Mouse (Mus musculus): ENCODE results near the gene Olfm3. TPM values are rescaled to one million over a fixed set of nuclear protein-coding genes. Genes with fewer than 3 reads are reported as not detected.

Olfm3 gene
- polyA plus RNA-seq (2016; fragmentation: Nextera tagmentation; extraction: Ambion mirVana) = not detected in 2 replicates

GRCm38 (mm10) chr3:114903924-114904438 is at the start of gene Olfm3:
Gene Olfm3, plus strand, starts transcription at chr3:114904078.
- Histone ChIP-seq H3K27ac (no peak within 1 kb of the TSS), H3K9me3 (replicated peaks) (no peaks in the 10 kb centered on the region), H3K9ac (no peak within 1 kb of the TSS), H3K36me3 (no peaks in the 10 kb centered on the region), H3K27me3 (replicated peaks) (no peaks in the 10 kb centered on the region), H3K4me1 (no peaks in the 10 kb centered on the region), H3K4me3 (no peak within 1 kb of the TSS), H3K4me2 (no peak within 1 kb of the TSS)
- 6% methylated on average over 21 of the region's 21 CpGs for WGBS (ENCODE audit: insufficient replicate concordance)
- ATAC-seq = no peak

GRCm38 (mm10) chr3:114889764-114890163 is 14.1 kb upstream of the Olfm3 start:
- Histone ChIP-seq H3K36me3 (no peaks in the 10 kb centered on the region), H3K4me1 (no peaks in the 10 kb centered on the region), H3K9ac (no peak overlapping the region), H3K27ac (no peak overlapping the region), H3K4me2 (no peak overlapping the region), H3K9me3 (replicated peaks) (no peaks in the 10 kb centered on the region), H3K4me3 (no peak overlapping the region), H3K27me3 (replicated peaks) (no peaks in the 10 kb centered on the region)
- ATAC-seq = no peak
- 31% methylated on average over 3 of the region's 3 CpGs for WGBS (ENCODE audit: insufficient replicate concordance)

- Histone ChIP-seq H3K27ac (no peak overlapping the region), H3K4me2 (no peak overlapping the region), H3K9ac (no peak overlapping the region), H3K4me1 (no peaks in the 10 kb centered on the region), H3K4me3 (no peak overlapping the region), H3K36me3 (no peaks in the 10 kb centered on the region), H3K27me3 (replicated peaks) (no peaks in the 10 kb centered on the region), H3K9me3 (replicated peaks) (no peaks in the 10 kb centered on the region)
- WGBS (ENCODE audit: insufficient replicate concordance) = 22% methylated on average over 16 of the region's 16 CpGs
- no peak for ATAC-seq
Observed at GRCm38 (mm10) chr3:114904633-114905423, 950 bp downstream of the Olfm3 start.

- no peak overlapping the region for H3K9ac ChIP-seq
- no peak overlapping the region for H3K4me2 ChIP-seq
- H3K36me3 ChIP-seq = no peaks in the 10 kb centered on the region
- no peaks in the 10 kb centered on the region for H3K9me3 ChIP-seq (replicated peaks)
- ATAC-seq = no peak
- no peaks in the 10 kb centered on the region for H3K4me1 ChIP-seq
- no peaks in the 10 kb centered on the region for H3K27me3 ChIP-seq (replicated peaks)
- no peak overlapping the region for H3K27ac ChIP-seq
- H3K4me3 ChIP-seq = no peak overlapping the region
Observed at GRCm38 (mm10) chr3:114907537-114907936, 3.7 kb downstream of the Olfm3 start.

GRCm38 (mm10) chr3:114908846-114909245 is 5.0 kb downstream of the Olfm3 start:
- H3K4me3 ChIP-seq = no peak overlapping the region
- H3K9me3 ChIP-seq (replicated peaks) = no peaks in the 10 kb centered on the region
- no peak overlapping the region for H3K9ac ChIP-seq
- no peaks in the 10 kb centered on the region for H3K27me3 ChIP-seq (replicated peaks)
- H3K4me2 ChIP-seq = no peak overlapping the region
- no peak for ATAC-seq
- WGBS (ENCODE audit: insufficient replicate concordance) = 63% methylated on average over 3 of the region's 3 CpGs
- no peaks in the 10 kb centered on the region for H3K36me3 ChIP-seq
- no peak overlapping the region for H3K27ac ChIP-seq
- no peaks in the 10 kb centered on the region for H3K4me1 ChIP-seq

GRCm38 (mm10) chr3:114920102-114920501 is 16.2 kb downstream of the Olfm3 start:
- Histone ChIP-seq H3K4me2 (no peak overlapping the region), H3K9me3 (replicated peaks) (no peaks in the 10 kb centered on the region), H3K9ac (no peak overlapping the region), H3K27ac (no peak overlapping the region), H3K4me3 (no peak overlapping the region), H3K36me3 (no peaks in the 10 kb centered on the region), H3K27me3 (replicated peaks) (no peaks in the 10 kb centered on the region), H3K4me1 (no peaks in the 10 kb centered on the region)
- ATAC-seq = no peak
- WGBS (ENCODE audit: insufficient replicate concordance) = 67% methylated on average over 3 of the region's 3 CpGs

GRCm38 (mm10) chr3:114929605-114930004 is 25.7 kb downstream of the Olfm3 start:
- no peak for ATAC-seq
- no peaks in the 10 kb centered on the region for H3K9me3 ChIP-seq (replicated peaks)
- no peak overlapping the region for H3K27ac ChIP-seq
- H3K27me3 ChIP-seq (replicated peaks) = no peaks in the 10 kb centered on the region
- H3K4me1 ChIP-seq = no peaks in the 10 kb centered on the region
- H3K36me3 ChIP-seq = no peaks in the 10 kb centered on the region
- no peak overlapping the region for H3K4me3 ChIP-seq
- no peak overlapping the region for H3K9ac ChIP-seq
- 72% methylated on average over 4 of the region's 4 CpGs for WGBS (ENCODE audit: insufficient replicate concordance)
- no peak overlapping the region for H3K4me2 ChIP-seq

- 52% methylated on average over 2 of the region's 2 CpGs for WGBS (ENCODE audit: insufficient replicate concordance)
Observed at GRCm38 (mm10) chr3:114930336-114930735, 26.5 kb downstream of the Olfm3 start.

GRCm38 (mm10) chr3:114930796-114931195 is 26.9 kb downstream of the Olfm3 start:
- 68% methylated on average over 2 of the region's 2 CpGs for WGBS (ENCODE audit: insufficient replicate concordance)
- ATAC-seq = no peak
- Histone ChIP-seq H3K9ac (no peak overlapping the region), H3K36me3 (no peaks in the 10 kb centered on the region), H3K9me3 (replicated peaks) (no peaks in the 10 kb centered on the region), H3K4me2 (no peak overlapping the region), H3K27ac (no peak overlapping the region), H3K27me3 (replicated peaks) (no peaks in the 10 kb centered on the region), H3K4me3 (no peak overlapping the region), H3K4me1 (no peaks in the 10 kb centered on the region)

More at GRCm38 (mm10) chr3:114930336-114930735, 26.5 kb downstream of the Olfm3 start:
- no peak overlapping the region for H3K4me3 ChIP-seq
- H3K4me2 ChIP-seq = no peak overlapping the region
- no peak for ATAC-seq
- no peaks in the 10 kb centered on the region for H3K27me3 ChIP-seq (replicated peaks)
- H3K4me1 ChIP-seq = no peaks in the 10 kb centered on the region
- H3K27ac ChIP-seq = no peak overlapping the region
- no peaks in the 10 kb centered on the region for H3K9me3 ChIP-seq (replicated peaks)
- H3K9ac ChIP-seq = no peak overlapping the region
- no peaks in the 10 kb centered on the region for H3K36me3 ChIP-seq

GRCm38 (mm10) chr3:114932881-114933280 is 29.0 kb downstream of the Olfm3 start:
- Histone ChIP-seq H3K9ac (no peak overlapping the region), H3K4me3 (no peak overlapping the region), H3K9me3 (replicated peaks) (no peaks in the 10 kb centered on the region), H3K27me3 (replicated peaks) (no peaks in the 10 kb centered on the region), H3K36me3 (no peaks in the 10 kb centered on the region), H3K4me1 (no peaks in the 10 kb centered on the region), H3K4me2 (no peak overlapping the region), H3K27ac (no peak overlapping the region)
- no peak for ATAC-seq
- WGBS (ENCODE audit: insufficient replicate concordance) = 76% methylated on average over 2 of the region's 2 CpGs

GRCm38 (mm10) chr3:114954904-114955303 is 51.0 kb downstream of the Olfm3 start:
- no peak overlapping the region for H3K9ac ChIP-seq
- H3K9me3 ChIP-seq (replicated peaks) = no peaks in the 10 kb centered on the region
- H3K4me3 ChIP-seq = no peak overlapping the region
- H3K27ac ChIP-seq = no peak overlapping the region
- no peaks in the 10 kb centered on the region for H3K27me3 ChIP-seq (replicated peaks)
- H3K4me1 ChIP-seq = no peaks in the 10 kb centered on the region
- no peak for ATAC-seq
- H3K36me3 ChIP-seq = no peaks in the 10 kb centered on the region
- no peak overlapping the region for H3K4me2 ChIP-seq

- Histone ChIP-seq H3K4me1 (no peaks in the 10 kb centered on the region), H3K36me3 (no peaks in the 10 kb centered on the region), H3K27ac (no peak overlapping the region), H3K9ac (no peak overlapping the region), H3K9me3 (replicated peaks) (no peaks in the 10 kb centered on the region), H3K4me2 (no peak overlapping the region), H3K27me3 (replicated peaks) (no peaks in the 10 kb centered on the region), H3K4me3 (no peak overlapping the region)
- 71% methylated on average over 7 of the region's 7 CpGs for WGBS (ENCODE audit: insufficient replicate concordance)
- no peak for ATAC-seq
Observed at GRCm38 (mm10) chr3:114959311-114959967, 55.6 kb downstream of the Olfm3 start.

All from liver, embryonic 12.5 days (tissue).